ENCODE assay signal across 9 mouse cellular contexts in the genomic region with DNA sequence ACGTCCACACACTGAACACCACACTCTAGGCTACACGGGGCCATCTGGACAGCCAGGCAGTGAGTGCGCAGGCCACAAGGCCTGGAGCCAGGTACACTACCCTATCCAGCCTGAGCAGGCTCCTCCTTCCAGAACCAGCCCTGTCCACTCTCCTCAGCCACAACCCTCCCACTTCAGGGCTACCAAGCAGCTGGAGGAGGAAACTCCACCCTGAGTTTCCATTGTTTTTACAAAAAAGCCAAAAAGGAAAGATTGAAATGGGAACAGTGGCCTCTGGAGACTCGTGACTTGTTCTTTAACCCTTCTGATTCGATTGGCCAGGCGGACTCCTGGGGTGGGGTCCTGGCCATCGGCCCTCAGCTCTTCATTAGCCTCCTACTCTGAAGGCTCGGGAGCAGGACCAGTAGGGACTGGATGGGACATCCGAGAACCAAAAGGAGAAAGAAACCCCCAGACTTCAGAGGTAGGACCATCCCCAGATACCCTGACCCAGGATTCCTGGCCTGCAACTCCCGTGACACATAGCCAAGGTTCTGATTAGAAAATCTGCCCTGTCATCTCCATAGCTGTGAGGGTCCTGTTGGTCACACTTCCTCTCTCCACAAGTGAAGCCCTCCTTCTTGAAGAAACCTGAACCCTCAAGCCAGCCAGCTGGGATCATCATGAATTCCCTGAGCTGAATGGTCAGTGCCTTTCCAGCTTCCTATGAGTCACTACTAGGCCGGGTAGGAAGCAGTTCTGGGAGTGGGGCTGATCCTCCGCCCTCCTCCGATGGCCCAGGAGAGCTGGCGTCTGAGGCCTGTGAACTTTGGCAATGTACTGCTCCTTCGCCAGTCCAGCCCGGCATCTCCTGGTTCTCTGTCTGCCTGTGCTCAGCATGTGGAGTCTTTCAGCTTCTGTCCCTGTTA.
DNase-seq lines count a peak whose midpoint lies in the region; ATAC-seq and TF ChIP-seq lines count a peak whose summit lies in the region.
"Had no signal": no experiment of that assay in that cellular context is flagged by ENCODE, and none has a peak within 500 bp of the region (broad histone marks: within the 10 kb centered on the region; RNA-seq: fewer than 3 reads in every experiment).

No protein-coding gene starts in this region.

- H3K27me3 ChIP-seq in intestine, postnatal 0 days (replicated peaks; ENCODE audit: control insufficient read depth, insufficient read depth, low read length): no peaks in the 10 kb centered on the region
- no peaks in the 10 kb centered on the region for H3K27me3 ChIP-seq in intestine, embryonic 15.5 days (replicated peaks)
- H3K27me3 ChIP-seq in embryonic facial prominence, embryonic 10.5 days (replicated peaks; ENCODE audit: low read depth, poor library complexity, severe bottlenecking): no peaks in the 10 kb centered on the region
- H3K27me3 ChIP-seq in midbrain, embryonic 13.5 days: no peaks in the 10 kb centered on the region

- H3K9me3 ChIP-seq in intestine, postnatal 0 days (ENCODE audit: control insufficient read depth): no peaks in the 10 kb centered on the region
- H3K9me3 ChIP-seq in intestine, embryonic 15.5 days: no peaks in the 10 kb centered on the region
- H3K9me3 ChIP-seq in embryonic facial prominence, embryonic 10.5 days: peaks cover 3% of the 10 kb centered on the region; the same call in 1 of the 2 replicates
- no peaks in the 10 kb centered on the region; the same call in 1 of the 2 replicates for H3K9me3 ChIP-seq in midbrain, embryonic 13.5 days

- H3K4me2 ChIP-seq in intestine, postnatal 0 days (replicated peaks; ENCODE audit: low read depth): no peak overlapping the region
- no peak overlapping the region for H3K4me2 ChIP-seq in intestine, embryonic 15.5 days (replicated peaks)
- no peak overlapping the region for H3K4me2 ChIP-seq in midbrain, embryonic 13.5 days (replicated peaks)

- H3K9ac ChIP-seq in intestine, postnatal 0 days (ENCODE audit: low read depth, low read length): no peak overlapping the region
- no peak overlapping the region for H3K9ac ChIP-seq in intestine, embryonic 15.5 days
- H3K9ac ChIP-seq in midbrain, embryonic 13.5 days (replicated peaks): no peak overlapping the region

- 79% methylated on average over 16 of the region's 16 CpGs for WGBS in intestine, postnatal 0 days
- WGBS in intestine, embryonic 15.5 days: 81% methylated on average over 16 of the region's 16 CpGs
- WGBS in embryonic facial prominence, embryonic 10.5 days: 84% methylated on average over 16 of the region's 16 CpGs
- WGBS in midbrain, embryonic 13.5 days: 91% methylated on average over 16 of the region's 16 CpGs

- no peak overlapping the region for H3K4me3 ChIP-seq in intestine, postnatal 0 days (ENCODE audit: low read depth, low read length)
- no peak overlapping the region for H3K4me3 ChIP-seq in intestine, embryonic 15.5 days (replicated peaks)
- H3K4me3 ChIP-seq in embryonic facial prominence, embryonic 10.5 days: no peak overlapping the region
- no peak overlapping the region for H3K4me3 ChIP-seq in midbrain, embryonic 13.5 days (replicated peaks)

- peak overlapping the region; percentile 23; the same call in 1 of the 2 replicates for H3K27ac ChIP-seq in intestine, postnatal 0 days (ENCODE audit: low read depth, low read length)
- H3K27ac ChIP-seq in intestine, embryonic 15.5 days: no peak overlapping the region
- peak overlapping the region; percentile 37 for H3K27ac ChIP-seq in embryonic facial prominence, embryonic 10.5 days (replicated peaks)
- H3K27ac ChIP-seq in midbrain, embryonic 13.5 days: no peak overlapping the region

- TF ChIP-seq CTCF in intestine, postnatal 0 days (IDR thresholded peaks at IDR 0.05; ENCODE audit: low read depth): no peak

- DNase-seq in embryonic facial prominence, embryonic 10.5 days (ENCODE audit: low spot score): no peak
- peak; percentile 72 for DNase-seq in heart, postnatal 14 days
- peak; percentile 74 for DNase-seq in lung, postnatal 36 days
- DNase-seq in urinary bladder, postnatal 25 days (ENCODE audit: low spot score): no peak
- no peak for DNase-seq in urinary bladder, adult 2 months (ENCODE audit: low spot score)

- no peaks in the 10 kb centered on the region for H3K36me3 ChIP-seq in intestine, postnatal 0 days (ENCODE audit: control insufficient read depth, insufficient read depth)
- H3K36me3 ChIP-seq in intestine, embryonic 15.5 days: no peaks in the 10 kb centered on the region
- H3K36me3 ChIP-seq in embryonic facial prominence, embryonic 10.5 days (replicated peaks): no peaks in the 10 kb centered on the region
- H3K36me3 ChIP-seq in midbrain, embryonic 13.5 days: no peaks in the 10 kb centered on the region

- ATAC-seq in intestine, postnatal 0 days: no peak
- no peak for ATAC-seq in intestine, embryonic 15.5 days
- no peak for ATAC-seq in midbrain, embryonic 13.5 days
- ATAC-seq: CD4-positive, CD25-positive, alpha-beta regulatory T cell, adult 4 months had no signal

- no peaks in the 10 kb centered on the region for H3K4me1 ChIP-seq in intestine, postnatal 0 days (replicated peaks; ENCODE audit: control insufficient read depth, insufficient read depth, low read length)
- H3K4me1 ChIP-seq in intestine, embryonic 15.5 days (replicated peaks): no peaks in the 10 kb centered on the region
- H3K4me1 ChIP-seq in embryonic facial prominence, embryonic 10.5 days: peaks cover 13% of the 10 kb centered on the region
- H3K4me1 ChIP-seq in midbrain, embryonic 13.5 days (replicated peaks): no peaks in the 10 kb centered on the region

- intact Hi-C loops in heart, postnatal 14 days (cut with DNase I): loop anchor here (5.0 kb wide), 1 partner anchor 40 kb away; no protein-coding TSS in a partner anchor

Comparison
In these comparisons a context has a peak if more than half of its experiments do, and no peak if none do; other contexts are left out.
1. H3K27ac ChIP-seq: peak in intestine, postnatal 0 days (single experiment) and embryonic facial prominence, embryonic 10.5 days (single experiment); none in intestine, embryonic 15.5 days (single experiment) and midbrain, embryonic 13.5 days (single experiment).
2. DNase-seq: peak in heart, postnatal 14 days (2 of 2) and lung, postnatal 36 days (single experiment); none in embryonic facial prominence, embryonic 10.5 days (single experiment), urinary bladder, postnatal 25 days (single experiment) and urinary bladder, adult 2 months (single experiment).